Mouse (Mus musculus) CD4-positive, CD25-positive, alpha-beta regulatory T cell, adult 2 months (primary cell): Measurements from ENCODE around the gene Grm3.

Source experiments
- DNase-seq: peaks from one replicate; pipeline ENCODE4 v3.0.0-alpha.2; 2012; ENCODE audit warnings: low read depth, low spot score

The Grm3 gene

GRCm38 (mm10) chr5:9623095-9623459 lies 101.9 kb downstream of the Grm3 start:
- no peak for DNase-seq

GRCm38 (mm10) chr5:9622264-9623094 lies 102.5 kb downstream of the Grm3 start:
- no peak for DNase-seq

- DNase-seq = no peak
Measured at GRCm38 (mm10) chr5:9621417-9622067, 103.4 kb downstream of the Grm3 start.

GRCm38 (mm10) chr5:9579021-9579420 lies 145.9 kb downstream of the Grm3 start:
- DNase-seq = no peak

- DNase-seq = no peak
Measured at GRCm38 (mm10) chr5:9578571-9578970, 146.4 kb downstream of the Grm3 start.

GRCm38 (mm10) chr5:9570946-9571345 lies 154.0 kb downstream of the Grm3 start:
- no peak for DNase-seq

- no peak for DNase-seq
Measured at GRCm38 (mm10) chr5:9557706-9558105, 167.3 kb downstream of the Grm3 start.

GRCm38 (mm10) chr5:9540822-9541557 lies 184.0 kb downstream of the Grm3 start:
- DNase-seq = no peak

- no peak for DNase-seq
Measured at GRCm38 (mm10) chr5:9525507-9525906, 199.5 kb downstream of the Grm3 start.

- no peak for DNase-seq
Measured at GRCm38 (mm10) chr5:9511027-9511426, 213.9 kb downstream of the Grm3 start.

- DNase-seq = no peak
Measured at GRCm38 (mm10) chr5:9497235-9497634, 227.7 kb downstream of the Grm3 start.

GRCm38 (mm10) chr5:9495456-9495855 lies 229.5 kb downstream of the Grm3 start:
- DNase-seq = no peak

GRCm38 (mm10) chr5:9477587-9477986 lies 247.4 kb downstream of the Grm3 start:
- no peak for DNase-seq

- DNase-seq = no peak
Measured at GRCm38 (mm10) chr5:9453298-9453697, 271.7 kb downstream of the Grm3 start.

GRCm38 (mm10) chr5:9449570-9449969 lies 275.4 kb downstream of the Grm3 start:
- no peak for DNase-seq

GRCm38 (mm10) chr5:9448931-9449330 lies 276.0 kb downstream of the Grm3 start:
- no peak for DNase-seq

GRCm38 (mm10) chr5:9446146-9446545 lies 278.8 kb downstream of the Grm3 start:
- no peak for DNase-seq
